Mouse (Mus musculus) hindbrain, embryonic 14.5 days (tissue): Measurements from ENCODE around the gene Arhgap15. TPM values are rescaled to one million over a fixed set of nuclear protein-coding genes. Genes with fewer than 3 reads are reported as not detected.

Experiments used
- ATAC-seq: fragments of 200-750 bp; cut with Nextera tagmentation; 2 replicates; pipeline ENCODE4 v1.8.0; 2017; ENCODE audit warnings: moderate number of reproducible peaks, mild to moderate bottlenecking, moderate TSS enrichment, moderate library complexity; ENCODE audit not compliant: low FRiP score
- DNase-seq: peaks from one replicate; pipeline ENCODE4 v3.0.0-alpha.2; 2015; ENCODE audit warnings: low spot score
- H3K27ac ChIP-seq: fragments of 300-500 bp; sonication (generic); 2 replicates; pipeline ENCODE4 v1.5.1; 2014; ENCODE audit warnings: mild to moderate bottlenecking, moderate library complexity
- H3K27me3 ChIP-seq: fragments of 300-500 bp; sonication (generic); 2 replicates; pipeline ENCODE4 v1.6.1; 2014; ENCODE audit warnings: mild to moderate bottlenecking, low read length, mixed read lengths; ENCODE audit not compliant: control insufficient read depth, insufficient read depth
- H3K36me3 ChIP-seq: fragments of 300-500 bp; sonication (generic); replicated peaks from 2 replicates; pipeline ENCODE4 v1.6.1; 2014; ENCODE audit not compliant: control insufficient read depth, insufficient read depth
- H3K4me1 ChIP-seq: fragments of 300-500 bp; sonication (generic); replicated peaks from 2 replicates; pipeline ENCODE4 v1.6.1; 2014; ENCODE audit warnings: antibody characterized with exemption, low read length, mixed read lengths; ENCODE audit not compliant: control insufficient read depth, insufficient read depth
- H3K4me2 ChIP-seq: fragments of 300-500 bp; sonication (generic); replicated peaks from 2 replicates; pipeline ENCODE4 v1.6.1; 2014; ENCODE audit warnings: mild to moderate bottlenecking, moderate library complexity
- H3K4me3 ChIP-seq: fragments of 300-500 bp; sonication (generic); replicated peaks from 2 replicates; pipeline ENCODE4 v1.5.1; 2014; ENCODE audit warnings: mild to moderate bottlenecking, low read length
- H3K9ac ChIP-seq: fragments of 300-500 bp; sonication (generic); 2 replicates; pipeline ENCODE4 v1.6.1; 2014
- H3K9me3 ChIP-seq: fragments of 300-500 bp; sonication (generic); 2 replicates; pipeline ENCODE4 v1.6.1; 2016; ENCODE audit warnings: low read length; ENCODE audit not compliant: control insufficient read depth
- WGBS: fragments of 180-500 bp; shearing (Covaris S2); extraction: QIAGEN DNeasy Blood & Tissue Kit; methylation state at CpG from one replicate; pipeline ENCODE4 v1.1.7; 2014; 5-methylcytosine and 5-hydroxymethylcytosine counted together
- polyA plus RNA-seq: library from polyadenylated mRNA; unstranded; fragments of >200 nt; fragmentation: Nextera tagmentation; extraction: Ambion mirVana; gene quantifications from 2 replicates; pipeline ENCODE4 v1.2.1, GENCODE M21; 2014

Gene Arhgap15
- polyA plus RNA-seq, 1 experiment from 2014 or later: 3.1 TPM

- no peak overlapping the region for H3K27ac ChIP-seq
- no peak for DNase-seq
- no peaks in the 10 kb centered on the region for H3K27me3 ChIP-seq
- H3K4me1 ChIP-seq: no peaks in the 10 kb centered on the region
- peaks cover 3% of the 10 kb centered on the region; the same call in 1 of the 2 replicates for H3K9me3 ChIP-seq
- no peak overlapping the region for H3K4me3 ChIP-seq
- WGBS: 76% methylated on average over 2 of the region's 2 CpGs
- no peak overlapping the region for H3K9ac ChIP-seq
- H3K4me2 ChIP-seq: no peak overlapping the region
- no peaks in the 10 kb centered on the region for H3K36me3 ChIP-seq
- no peak for ATAC-seq
These were observed 663.0 kb downstream of the Arhgap15 start for GRCm38 (mm10) chr2:44411660-44412059.

- no peak overlapping the region for H3K4me3 ChIP-seq
- ATAC-seq: no peak
- H3K9me3 ChIP-seq: no peaks in the 10 kb centered on the region
- no peak overlapping the region for H3K9ac ChIP-seq
- 91% methylated on average over 4 of the region's 4 CpGs for WGBS
- H3K27me3 ChIP-seq: no peaks in the 10 kb centered on the region
- H3K36me3 ChIP-seq: no peaks in the 10 kb centered on the region
- H3K27ac ChIP-seq: no peak overlapping the region
- H3K4me2 ChIP-seq: no peak overlapping the region
- H3K4me1 ChIP-seq: no peaks in the 10 kb centered on the region
- DNase-seq: no peak
These were observed 667.7 kb downstream of the Arhgap15 start for GRCm38 (mm10) chr2:44416331-44416730.

GRCm38 (mm10) chr2:44419547-44420225, 671.1 kb downstream of the Arhgap15 start:
- Histone ChIP-seq H3K9ac (no peak overlapping the region), H3K4me1 (no peaks in the 10 kb centered on the region), H3K36me3 (no peaks in the 10 kb centered on the region), H3K27ac (no peak overlapping the region), H3K4me2 (no peak overlapping the region), H3K4me3 (no peak overlapping the region), H3K9me3 (no peaks in the 10 kb centered on the region), H3K27me3 (no peaks in the 10 kb centered on the region)
- no peak for ATAC-seq
- 82% methylated on average over 4 of the region's 4 CpGs for WGBS
- DNase-seq: no peak

GRCm38 (mm10) chr2:44430521-44430920, 681.9 kb downstream of the Arhgap15 start:
- WGBS: 62% methylated on average over 9 of the region's 9 CpGs
- Histone ChIP-seq H3K4me1 (no peaks in the 10 kb centered on the region), H3K9ac (no peak overlapping the region), H3K27ac (no peak overlapping the region), H3K36me3 (no peaks in the 10 kb centered on the region), H3K9me3 (no peaks in the 10 kb centered on the region), H3K4me3 (no peak overlapping the region), H3K27me3 (no peaks in the 10 kb centered on the region), H3K4me2 (no peak overlapping the region)
- no peak for DNase-seq
- ATAC-seq: no peak

- no peaks in the 10 kb centered on the region for H3K36me3 ChIP-seq
- ATAC-seq: no peak
- WGBS: 83% methylated on average over 5 of the region's 5 CpGs
These were observed 688.0 kb downstream of the Arhgap15 start for GRCm38 (mm10) chr2:44436652-44437051.

GRCm38 (mm10) chr2:44437496-44438057, 689.0 kb downstream of the Arhgap15 start:
- DNase-seq (no peak), ATAC-seq (no peak)
- Histone ChIP-seq H3K36me3 (no peaks in the 10 kb centered on the region), H3K4me2 (no peak overlapping the region), H3K9me3 (peaks cover 13% of the 10 kb centered on the region), H3K4me1 (0 out of 2 replicates have a peak, but pooled peaks cover 5% of the 10 kb centered on the region), H3K27me3 (no peaks in the 10 kb centered on the region), H3K9ac (no peak overlapping the region), H3K27ac (no peak overlapping the region), H3K4me3 (no peak overlapping the region)
- 55% methylated on average over 8 of the region's 8 CpGs for WGBS

More at GRCm38 (mm10) chr2:44436652-44437051, 688.0 kb downstream of the Arhgap15 start:
- H3K9ac ChIP-seq: no peak overlapping the region
- H3K27me3 ChIP-seq: no peaks in the 10 kb centered on the region
- no peak overlapping the region for H3K4me2 ChIP-seq
- no peak overlapping the region for H3K4me3 ChIP-seq
- H3K9me3 ChIP-seq: peaks cover 3% of the 10 kb centered on the region; the same call in 1 of the 2 replicates
- DNase-seq: no peak
- 0 out of 2 replicates have a peak, but pooled peaks cover 5% of the 10 kb centered on the region for H3K4me1 ChIP-seq
- H3K27ac ChIP-seq: no peak overlapping the region

GRCm38 (mm10) chr2:44438070-44438469, 689.4 kb downstream of the Arhgap15 start:
- ATAC-seq (no peak), DNase-seq (no peak)
- Histone ChIP-seq H3K9me3 (peaks cover 13% of the 10 kb centered on the region), H3K9ac (no peak overlapping the region), H3K27me3 (no peaks in the 10 kb centered on the region), H3K4me1 (0 out of 2 replicates have a peak, but pooled peaks cover 5% of the 10 kb centered on the region), H3K36me3 (no peaks in the 10 kb centered on the region), H3K27ac (no peak overlapping the region), H3K4me2 (no peak overlapping the region), H3K4me3 (no peak overlapping the region)
- 91% methylated on average over 1 of the region's 1 CpGs for WGBS

DNA sequence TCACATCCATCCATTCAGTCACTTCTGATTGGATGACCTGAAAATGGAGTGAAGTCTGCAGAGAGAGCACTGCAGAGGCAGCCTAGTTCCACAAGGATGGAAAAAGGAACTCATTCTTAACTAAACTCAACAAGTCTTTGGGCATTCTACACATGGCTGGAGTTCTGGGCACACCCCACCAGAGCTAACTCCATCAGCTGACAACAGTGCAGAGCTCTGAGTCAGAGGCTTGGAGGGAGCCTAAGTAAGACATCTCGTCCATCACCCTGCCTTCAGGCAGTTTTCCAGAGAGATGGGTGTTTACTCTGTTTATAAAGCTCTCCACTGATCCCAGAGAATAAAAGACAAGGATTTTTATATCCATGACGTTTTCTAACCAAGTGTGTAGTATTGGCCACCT, 696.3 kb downstream of the Arhgap15 start:
- DNase-seq: no peak
- no peak for ATAC-seq
- no peak overlapping the region for H3K4me3 ChIP-seq
- no peak overlapping the region for H3K27ac ChIP-seq
- H3K4me1 ChIP-seq: no peaks in the 10 kb centered on the region
- H3K9ac ChIP-seq: no peak overlapping the region
- H3K9me3 ChIP-seq: peaks cover 20% of the 10 kb centered on the region
- no peak overlapping the region for H3K4me2 ChIP-seq
- H3K27me3 ChIP-seq: no peaks in the 10 kb centered on the region
- no peaks in the 10 kb centered on the region for H3K36me3 ChIP-seq
- 77% methylated on average over 2 of the region's 2 CpGs for WGBS
